Mouse (Mus musculus): ENCODE data around the gene Txn2.
"Not testable (repeated sequence)": the region's sequence is repeated elsewhere in the genome, so short reads cannot be mapped to it uniquely, and the experiment has no call there.

Txn2 gene

DNA sequence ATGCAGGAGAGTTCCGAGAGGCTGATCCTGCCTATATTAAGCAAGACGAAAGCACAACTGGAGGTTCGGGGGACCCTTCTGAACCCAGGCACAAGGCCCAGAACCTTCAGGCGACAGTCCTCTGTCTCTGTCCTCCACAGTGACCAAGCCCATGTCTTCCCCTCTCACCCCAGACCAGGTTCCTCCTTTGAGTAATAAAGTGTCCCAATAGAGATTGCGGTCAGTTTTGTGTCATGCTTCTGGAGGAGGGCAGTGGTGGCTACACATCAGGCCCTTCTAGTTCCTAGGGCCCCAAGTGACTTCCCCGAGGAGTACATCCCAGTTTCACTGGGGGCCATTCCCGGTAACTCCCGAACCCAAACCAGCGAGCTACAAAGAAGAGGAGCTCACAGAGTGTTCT is 54.0 kb downstream of the Txn2 start:
- DNase-seq: no peak

DNA sequence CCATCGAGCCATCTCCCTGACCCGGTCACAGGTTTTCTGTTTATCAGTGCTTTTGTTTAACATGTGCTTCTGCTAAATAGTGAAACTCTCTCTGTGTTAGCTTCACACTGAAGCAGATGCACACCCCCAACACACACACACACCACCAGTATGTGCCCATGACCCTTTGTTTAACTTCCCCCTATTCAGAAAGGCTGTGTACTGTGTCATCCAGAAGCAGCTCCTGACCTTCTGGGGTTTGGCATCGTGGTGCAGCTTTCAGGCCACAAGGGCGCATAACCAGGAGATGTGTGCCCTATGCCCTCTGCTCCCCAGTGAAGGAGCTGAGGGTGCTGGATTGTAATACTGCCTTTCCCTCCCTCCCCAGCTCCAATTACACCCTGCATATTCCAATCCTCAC is 54.5 kb downstream of the Txn2 start:
- no peak for DNase-seq

DNA sequence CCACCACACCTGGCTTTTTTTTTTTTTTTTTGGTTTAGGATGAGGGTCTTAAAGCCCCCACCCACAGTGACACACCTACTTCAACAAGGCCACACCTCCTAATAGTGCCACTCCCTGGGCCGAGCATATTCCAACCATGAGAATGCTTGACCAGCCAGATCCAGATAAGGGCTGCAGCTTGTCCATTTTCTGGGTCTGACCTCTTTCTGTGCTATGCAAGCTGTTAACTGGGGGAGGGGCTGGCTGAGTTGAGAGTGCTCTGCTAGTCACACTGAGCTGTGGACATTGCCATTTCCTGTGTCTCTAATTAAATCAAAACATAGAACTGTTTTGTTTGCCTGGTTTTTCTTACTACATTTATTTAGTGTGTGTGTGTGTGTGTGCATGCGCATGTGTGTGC is 55.2 kb downstream of the Txn2 start:
- DNase-seq: no peak

DNA sequence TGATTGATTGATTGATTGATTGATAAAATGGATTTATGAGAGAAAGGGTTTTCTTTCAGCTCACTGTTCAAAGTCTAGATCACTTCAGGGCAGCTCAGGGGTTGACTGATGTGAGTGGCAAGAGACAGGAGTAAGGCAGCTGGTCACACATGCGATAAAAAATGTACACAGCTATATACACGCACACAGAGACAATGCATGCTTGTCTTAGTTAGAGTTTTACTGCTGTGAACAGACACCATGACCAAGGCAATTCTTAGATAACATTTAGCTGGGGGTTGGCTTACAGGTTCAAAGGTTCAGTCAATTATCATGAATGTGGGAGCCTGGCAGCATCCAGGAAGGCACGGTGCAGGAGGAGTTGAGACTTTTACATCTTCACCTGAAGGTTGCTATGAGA is 55.8 kb downstream of the Txn2 start:
- DNase-seq: no peak

DNA sequence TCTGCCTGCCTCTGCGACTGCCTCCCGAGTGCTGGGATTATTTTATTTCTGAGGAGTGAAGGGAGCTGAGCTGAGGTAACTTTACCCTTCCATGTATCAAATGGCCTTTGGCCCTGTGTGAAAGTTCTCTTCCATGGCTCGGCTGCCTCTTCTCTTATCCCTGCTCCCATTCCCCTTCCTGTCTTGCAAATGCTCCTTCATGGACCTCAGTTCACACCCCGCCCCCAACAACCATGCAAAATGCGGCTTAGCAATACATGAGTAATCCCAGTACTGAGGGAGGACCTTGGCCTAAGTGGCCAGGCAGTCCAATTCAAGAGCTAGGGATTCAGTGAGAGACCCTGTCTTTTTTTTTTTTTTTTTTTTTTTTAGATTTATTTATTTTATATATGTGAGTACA is 60.5 kb downstream of the Txn2 start:
- no peak for DNase-seq

DNA sequence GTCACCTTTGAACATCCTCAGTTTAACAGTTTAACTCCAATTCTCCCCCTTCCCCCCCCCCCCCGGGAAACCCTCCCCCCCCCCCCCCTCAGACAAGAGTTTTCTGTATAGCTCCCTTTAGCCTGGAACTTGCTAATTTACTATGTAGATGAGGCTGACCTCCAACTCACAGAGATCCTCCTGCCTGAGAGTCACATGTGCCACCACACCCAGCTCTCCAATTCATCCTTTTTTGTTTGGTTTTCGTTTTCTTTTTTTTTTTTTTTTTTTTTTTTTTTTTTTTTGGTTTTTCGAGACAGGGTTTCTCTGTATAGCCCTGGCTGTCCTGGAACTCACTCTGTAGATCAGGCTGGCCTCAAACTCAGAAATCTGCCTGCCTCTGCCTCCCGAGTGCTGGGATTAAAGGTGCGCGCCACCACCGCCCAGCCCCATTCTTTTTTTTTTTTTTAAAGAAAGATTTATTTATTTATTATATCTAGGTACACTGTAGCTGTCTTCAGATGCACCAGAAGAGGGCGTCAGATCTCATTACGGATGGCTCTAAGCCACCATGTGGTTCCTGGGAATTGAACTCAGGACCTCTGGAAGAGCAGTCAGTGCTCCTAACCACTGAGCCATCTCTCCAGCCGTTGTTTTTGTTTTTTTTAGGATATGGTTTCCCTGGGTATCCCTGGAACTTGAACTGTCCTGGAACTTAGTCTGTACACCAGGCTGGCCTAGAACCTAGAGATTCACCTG is 61.4 kb downstream of the Txn2 start:
- DNase-seq: not testable (repeated sequence)

DNA sequence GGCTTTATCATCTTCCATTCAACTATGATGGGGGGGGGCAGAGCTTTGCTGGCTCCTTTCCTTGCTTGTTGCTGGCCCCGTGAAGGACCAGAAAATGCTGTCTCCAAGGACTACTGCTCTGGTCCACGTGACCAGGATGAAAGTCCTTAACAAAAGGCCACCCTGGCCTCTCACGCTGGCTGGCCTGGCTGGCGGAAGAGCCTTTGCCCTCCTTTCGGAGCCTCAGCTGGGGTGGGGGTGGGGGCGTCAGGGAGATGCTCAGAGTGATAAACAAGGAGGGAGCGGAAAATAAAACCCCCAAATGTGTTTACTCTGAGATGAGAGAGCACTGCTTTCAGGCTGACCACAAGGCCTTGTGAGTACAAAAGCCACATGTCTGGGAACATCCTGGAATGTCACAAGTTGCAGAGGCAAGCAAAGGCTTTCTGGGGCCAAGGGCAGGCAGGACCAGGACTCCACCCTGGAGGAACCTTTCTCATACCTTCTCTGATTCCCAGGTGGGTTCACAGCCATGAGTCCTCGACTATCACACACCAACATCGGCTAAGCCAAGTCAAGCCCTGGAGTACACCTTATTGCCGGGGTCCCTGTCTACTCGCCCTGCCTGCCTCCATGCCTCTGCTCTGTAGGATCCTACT is 62.1 kb downstream of the Txn2 start:
- DNase-seq: no peak
